Mouse (Mus musculus): ENCODE results near the gene Insl3. TPM values are rescaled to one million over a fixed set of nuclear protein-coding genes. Genes with fewer than 3 reads are reported as not detected.

Insl3 gene
- total and polyA plus RNA-seq, 3 experiments: 0.54 to 4.4 TPM; not detected in 1

Other genes with a start within 250 kb of the Insl3 start
- 26.3 and 28.5 TPM in 2 replicates for gene Abhd8, start 225.6 kb upstream of the Insl3 start, total RNA-seq (2012; rRNA removed)
- gene Abhd8, start 225.6 kb upstream of the Insl3 start, polyA plus RNA-seq (2012; ENCODE audit: insufficient read depth in 1 of 2, insufficient read length in 2 of 2, low read depth in 1 of 2, low replicate concordance in 2 of 2, missing spikeins in 1 of 2): 10 to 100 TPM in 1 of 2 experiments, not detected in 1; 39.2 TPM
- gene Mrpl34, start 224.3 kb upstream of the Insl3 start, total RNA-seq (2012; rRNA removed): 123 and 143 TPM in 2 replicates
- 100 to 1,000 TPM in 1 of 2 experiments, not detected in 1; 196 TPM for gene Mrpl34, start 224.3 kb upstream of the Insl3 start, polyA plus RNA-seq (2012; ENCODE audit: insufficient read depth in 1 of 2, insufficient read length in 2 of 2, low read depth in 1 of 2, low replicate concordance in 2 of 2, missing spikeins in 1 of 2)
- gene Dda1, start 220.0 kb upstream of the Insl3 start, total RNA-seq (2012; rRNA removed): 49.7 and 59.6 TPM in 2 replicates
- gene Dda1, start 220.0 kb upstream of the Insl3 start, polyA plus RNA-seq (2012; ENCODE audit: insufficient read depth in 1 of 2, insufficient read length in 2 of 2, low read depth in 1 of 2, low replicate concordance in 2 of 2, missing spikeins in 1 of 2): 100 to 1,000 TPM in 1 of 2 experiments, not detected in 1; 110 TPM
- gene Ano8, start 203.3 kb upstream of the Insl3 start, total RNA-seq (2012; rRNA removed): 3.5 and 3.9 TPM in 2 replicates
- gene Ano8, start 203.3 kb upstream of the Insl3 start, polyA plus RNA-seq (2012; ENCODE audit: insufficient read depth in 1 of 2, insufficient read length in 2 of 2, low read depth in 1 of 2, low replicate concordance in 2 of 2, missing spikeins in 1 of 2): 1 to 10 TPM in 1 of 2 experiments, not detected in 1; 4.8 TPM
- 45.5 and 49.4 TPM in 2 replicates for gene Gtpbp3, start 201.1 kb upstream of the Insl3 start, total RNA-seq (2012; rRNA removed)
- 10 to 100 TPM in 1 of 2 experiments, not detected in 1; 50.1 TPM for gene Gtpbp3, start 201.1 kb upstream of the Insl3 start, polyA plus RNA-seq (2012; ENCODE audit: insufficient read depth in 1 of 2, insufficient read length in 2 of 2, low read depth in 1 of 2, low replicate concordance in 2 of 2, missing spikeins in 1 of 2)
- gene Plvap, start 177.5 kb upstream of the Insl3 start, total RNA-seq (2012; rRNA removed): 8.2 and 11.7 TPM in 2 replicates
- gene Plvap, start 177.5 kb upstream of the Insl3 start, polyA plus RNA-seq (2012; ENCODE audit: insufficient read depth in 1 of 2, insufficient read length in 2 of 2, low read depth in 1 of 2, low replicate concordance in 2 of 2, missing spikeins in 1 of 2): 10 to 100 TPM in 1 of 2 experiments, not detected in 1; 20.4 TPM
- not detected in 2 replicates for gene Ccdc194, start 163.5 kb upstream of the Insl3 start, total RNA-seq (2012; rRNA removed)
- not detected for gene Ccdc194, start 163.5 kb upstream of the Insl3 start, polyA plus RNA-seq (2012; ENCODE audit: insufficient read depth in 1 of 2, insufficient read length in 2 of 2, low read depth in 1 of 2, low replicate concordance in 2 of 2, missing spikeins in 1 of 2)
- 41.1 and 49.9 TPM in 2 replicates for gene Bst2, start 151.8 kb upstream of the Insl3 start, total RNA-seq (2012; rRNA removed)
- 100 to 1,000 TPM in 1 of 2 experiments, not detected in 1; 125 TPM for gene Bst2, start 151.8 kb upstream of the Insl3 start, polyA plus RNA-seq (2012; ENCODE audit: insufficient read depth in 1 of 2, insufficient read length in 2 of 2, low read depth in 1 of 2, low replicate concordance in 2 of 2, missing spikeins in 1 of 2)
- gene Mvb12a, start 146.3 kb upstream of the Insl3 start, total RNA-seq (2012; rRNA removed): 39.5 and 46.5 TPM in 2 replicates
- gene Mvb12a, start 146.3 kb upstream of the Insl3 start, polyA plus RNA-seq (2012; ENCODE audit: insufficient read depth in 1 of 2, insufficient read length in 2 of 2, low read depth in 1 of 2, low replicate concordance in 2 of 2, missing spikeins in 1 of 2): 10 to 100 TPM in 1 of 2 experiments, not detected in 1; 67.3 TPM
- 1.2 and 1.7 TPM in 2 replicates for gene Tmem221, start 130.3 kb upstream of the Insl3 start, total RNA-seq (2012; rRNA removed)
- gene Tmem221, start 130.3 kb upstream of the Insl3 start, polyA plus RNA-seq (2012; ENCODE audit: insufficient read depth in 1 of 2, insufficient read length in 2 of 2, low read depth in 1 of 2, low replicate concordance in 2 of 2, missing spikeins in 1 of 2): 1 to 10 TPM in 1 of 2 experiments, not detected in 1; 5.1 TPM
- gene Nxnl1, start 122.6 kb upstream of the Insl3 start, total RNA-seq (2012; rRNA removed): 0.04 TPM in 1 of 2 replicates, not detected in the other
- gene Nxnl1, start 122.6 kb upstream of the Insl3 start, polyA plus RNA-seq (2012; ENCODE audit: insufficient read depth in 1 of 2, insufficient read length in 2 of 2, low read depth in 1 of 2, low replicate concordance in 2 of 2, missing spikeins in 1 of 2): 1 to 10 TPM in 1 of 2 experiments, not detected in 1; 1.2 TPM
- gene Slc27a1, start 120.3 kb upstream of the Insl3 start, total RNA-seq (2012; rRNA removed): 0.42 and 0.46 TPM in 2 replicates
- gene Slc27a1, start 120.3 kb upstream of the Insl3 start, polyA plus RNA-seq (2012; ENCODE audit: insufficient read depth in 1 of 2, insufficient read length in 2 of 2, low read depth in 1 of 2, low replicate concordance in 2 of 2, missing spikeins in 1 of 2): 1 to 10 TPM in 1 of 2 experiments, not detected in 1; 1.3 TPM
- 219 and 257 TPM in 2 replicates for gene Pgls, start 97.0 kb upstream of the Insl3 start, total RNA-seq (2012; rRNA removed)
- gene Pgls, start 97.0 kb upstream of the Insl3 start, polyA plus RNA-seq (2012; ENCODE audit: insufficient read depth in 1 of 2, insufficient read length in 2 of 2, low read depth in 1 of 2, low replicate concordance in 2 of 2, missing spikeins in 1 of 2): 100 to 1,000 TPM in 1 of 2 experiments, not detected in 1; 225 TPM
- gene Fam129c, start 91.6 kb upstream of the Insl3 start, total RNA-seq (2012; rRNA removed): 3.8 and 7.6 TPM in 2 replicates
- 1 to 10 TPM in 1 of 2 experiments, not detected in 1; 8.3 TPM for gene Fam129c, start 91.6 kb upstream of the Insl3 start, polyA plus RNA-seq (2012; ENCODE audit: insufficient read depth in 1 of 2, insufficient read length in 2 of 2, low read depth in 1 of 2, low replicate concordance in 2 of 2, missing spikeins in 1 of 2)
- 37.8 and 50.9 TPM in 2 replicates for gene Colgalt1, start 78.2 kb upstream of the Insl3 start, total RNA-seq (2012; rRNA removed)
- gene Colgalt1, start 78.2 kb upstream of the Insl3 start, polyA plus RNA-seq (2012; ENCODE audit: insufficient read depth in 1 of 2, insufficient read length in 2 of 2, low read depth in 1 of 2, low replicate concordance in 2 of 2, missing spikeins in 1 of 2): 100 to 1,000 TPM in 1 of 2 experiments, 10 to 100 TPM in 1; 59.0 to 102 TPM
- 0.81 and 0.92 TPM in 2 replicates for gene Unc13a, start 17.5 kb upstream of the Insl3 start, total RNA-seq (2012; rRNA removed)
- 1 to 10 TPM in 1 of 2 experiments, not detected in 1; 3.6 TPM for gene Unc13a, start 17.5 kb upstream of the Insl3 start, polyA plus RNA-seq (2012; ENCODE audit: insufficient read depth in 1 of 2, insufficient read length in 2 of 2, low read depth in 1 of 2, low replicate concordance in 2 of 2, missing spikeins in 1 of 2)
- 4.2 and 5.1 TPM in 2 replicates for gene Jak3, start 12.9 kb upstream of the Insl3 start, total RNA-seq (2012; rRNA removed)
- gene Jak3, start 12.9 kb upstream of the Insl3 start, polyA plus RNA-seq (2012; ENCODE audit: insufficient read depth in 1 of 2, insufficient read length in 2 of 2, low read depth in 1 of 2, low replicate concordance in 2 of 2, missing spikeins in 1 of 2): 10 to 100 TPM in 1 of 2 experiments, not detected in 1; 12.4 TPM
- gene B3gnt3, start 12.6 kb downstream of the Insl3 start, total RNA-seq (2012; rRNA removed): 0.10 and 0.19 TPM in 2 replicates
- gene B3gnt3, start 12.6 kb downstream of the Insl3 start, polyA plus RNA-seq (2012; ENCODE audit: insufficient read depth in 1 of 2, insufficient read length in 2 of 2, low read depth in 1 of 2, low replicate concordance in 2 of 2, missing spikeins in 1 of 2): under 1 TPM in 1 of 2 experiments, not detected in 1; 0.84 TPM
- 2.3 and 3.7 TPM in 2 replicates for gene Fcho1, start 36.5 kb downstream of the Insl3 start, total RNA-seq (2012; rRNA removed)
- gene Fcho1, start 36.5 kb downstream of the Insl3 start, polyA plus RNA-seq (2012; ENCODE audit: insufficient read depth in 1 of 2, insufficient read length in 2 of 2, low read depth in 1 of 2, low replicate concordance in 2 of 2, missing spikeins in 1 of 2): 1 to 10 TPM in 1 of 2 experiments, not detected in 1; 6.8 TPM
- gene Zfp709, start 192.8 kb downstream of the Insl3 start, total RNA-seq (2012; rRNA removed): 5.0 and 7.2 TPM in 2 replicates
- gene Zfp709, start 192.8 kb downstream of the Insl3 start, polyA plus RNA-seq (2012; ENCODE audit: insufficient read depth in 1 of 2, insufficient read length in 2 of 2, low read depth in 1 of 2, low replicate concordance in 2 of 2, missing spikeins in 1 of 2): 1 to 10 TPM in 1 of 2 experiments, not detected in 1; 3.0 TPM
- gene Zfp882, start 219.4 kb downstream of the Insl3 start, total RNA-seq (2012; rRNA removed): 12.4 and 13.4 TPM in 2 replicates
- gene Zfp882, start 219.4 kb downstream of the Insl3 start, polyA plus RNA-seq (2012; ENCODE audit: insufficient read depth in 1 of 2, insufficient read length in 2 of 2, low read depth in 1 of 2, low replicate concordance in 2 of 2, missing spikeins in 1 of 2): 10 to 100 TPM in 1 of 2 experiments, not detected in 1; 16.1 TPM
- gene Zfp617, start 219.4 kb downstream of the Insl3 start, total RNA-seq (2012; rRNA removed): 12.6 and 14.6 TPM in 2 replicates
- gene Zfp617, start 219.4 kb downstream of the Insl3 start, polyA plus RNA-seq (2012; ENCODE audit: insufficient read depth in 1 of 2, insufficient read length in 2 of 2, low read depth in 1 of 2, low replicate concordance in 2 of 2, missing spikeins in 1 of 2): 10 to 100 TPM in 1 of 2 experiments, not detected in 1; 11.0 TPM